Mouse (Mus musculus) forebrain, embryonic 11.5 days (tissue): ENCODE results near the gene Sept10. TPM values are rescaled to one million over a fixed set of nuclear protein-coding genes. Genes with fewer than 3 reads are reported as not detected.

Experiments
- ATAC-seq: fragments of 200-750 bp; cut with Nextera tagmentation; replicated peaks from 2 replicates; pipeline ENCODE4 v1.8.0; 2017; ENCODE audit warnings: moderate TSS enrichment; ENCODE audit not compliant: low FRiP score
- DNase-seq: peaks from one replicate; pipeline ENCODE4 v3.0.0-alpha.2; 2017; ENCODE audit warnings: low spot score
- H3K27ac ChIP-seq: fragments of 300-500 bp; sonication (generic); 2 replicates; pipeline ENCODE4 v1.5.1; 2014; ENCODE audit warnings: low read depth, low read length
- H3K27me3 ChIP-seq: fragments of 300-500 bp; sonication (generic); 2 replicates; pipeline ENCODE4 v1.6.1; 2014; ENCODE audit warnings: mild to moderate bottlenecking, low read length, mixed read lengths; ENCODE audit not compliant: control insufficient read depth, insufficient read depth
- H3K36me3 ChIP-seq: fragments of 300-500 bp; sonication (generic); 2 replicates; pipeline ENCODE4 v1.6.1; 2014; ENCODE audit warnings: mild to moderate bottlenecking, low read length, moderate library complexity, mixed read lengths; ENCODE audit not compliant: control insufficient read depth, insufficient read depth
- H3K4me1 ChIP-seq: fragments of 300-500 bp; sonication (generic); replicated peaks from 2 replicates; pipeline ENCODE4 v1.6.1; 2014; ENCODE audit warnings: low read length, mixed read lengths; ENCODE audit not compliant: control insufficient read depth, insufficient read depth
- H3K4me2 ChIP-seq: fragments of 300-500 bp; sonication (generic); 2 replicates; pipeline ENCODE4 v1.6.1; 2014; ENCODE audit warnings: low read depth, mild to moderate bottlenecking, low read length, moderate library complexity, mixed read lengths; ENCODE audit not compliant: severe bottlenecking
- H3K4me3 ChIP-seq: fragments of 300-500 bp; sonication (generic); 2 replicates; pipeline ENCODE4 v1.5.1; 2014; ENCODE audit warnings: low read depth, low read length
- H3K9ac ChIP-seq: fragments of 300-500 bp; sonication (generic); 2 replicates; pipeline ENCODE4 v1.6.1; 2014; ENCODE audit warnings: low read length
- H3K9me3 ChIP-seq: fragments of 300-500 bp; sonication (generic); 2 replicates; pipeline ENCODE4 v1.6.1; 2016; ENCODE audit warnings: low read length, mixed read lengths; ENCODE audit not compliant: control insufficient read depth
- WGBS: fragments of 180-500 bp; shearing (Covaris S2); extraction: QIAGEN DNeasy Blood & Tissue Kit; methylation state at CpG from one replicate; pipeline ENCODE4 v1.1.7; 2014; 5-methylcytosine and 5-hydroxymethylcytosine counted together
- polyA plus RNA-seq: library from polyadenylated mRNA; unstranded; fragments of >200 nt; fragmentation: Nextera tagmentation; extraction: Ambion mirVana; gene quantifications from 2 replicates; pipeline ENCODE4 v1.2.1, GENCODE M21; 2014

Sept10 gene
- polyA plus RNA-seq: 31.8 and 37.3 TPM in 2 replicates

DNA sequence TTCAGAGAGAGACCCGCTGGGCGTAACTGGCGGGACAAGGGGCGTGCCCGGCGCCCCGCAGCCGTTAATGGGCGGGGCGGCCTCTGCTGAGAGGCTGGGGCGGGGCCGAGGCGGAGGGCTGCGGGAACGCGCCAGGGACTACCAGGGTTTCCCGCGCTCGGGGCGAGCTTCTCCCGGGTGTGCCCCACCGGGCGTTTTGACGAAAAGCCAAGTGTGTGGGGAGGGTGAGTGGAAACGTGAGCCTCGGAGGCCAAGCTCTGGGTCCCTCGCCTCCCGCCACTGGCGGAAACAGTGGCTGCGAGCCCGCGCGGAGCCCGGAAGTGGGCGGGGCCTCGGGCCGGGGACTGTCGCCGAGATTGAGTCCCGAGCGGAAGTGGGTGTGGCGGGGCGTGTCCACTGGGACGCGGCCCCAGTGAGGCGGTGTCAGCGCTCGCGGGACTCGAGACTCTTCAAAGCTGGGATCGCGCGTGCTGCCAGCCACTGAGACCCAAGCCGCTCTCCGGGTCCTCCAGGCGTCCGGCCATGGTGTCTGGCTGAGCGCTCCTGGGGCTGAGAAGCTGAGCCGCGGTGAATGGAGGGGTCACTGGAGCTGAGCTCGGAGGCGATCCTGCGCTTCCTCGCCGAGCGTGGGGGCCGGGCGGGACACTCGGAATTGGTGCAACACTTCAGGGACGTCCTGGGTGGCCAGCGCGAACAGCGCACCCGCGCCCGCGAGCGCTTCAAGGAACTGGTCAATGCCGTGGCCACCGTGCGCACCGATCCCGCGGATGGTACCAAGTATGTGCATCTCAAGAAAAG, at the start of gene Sept10, which contains the start of gene Sowahc:
Sept10 (minus strand) TSS at position 375 of the 798 bp plus-strand sequence.
Sowahc (plus strand) TSS at position 481 of the 798 bp plus-strand sequence.
- H3K4me2 ChIP-seq: peak within 1 kb of the TSS; percentile 99
- DNase-seq (peak; percentile 99), ATAC-seq (peak; percentile 97)
- peaks cover 5% of the 10 kb centered on the region for H3K4me1 ChIP-seq
- no peaks in the 10 kb centered on the region for H3K36me3 ChIP-seq
- H3K27ac ChIP-seq: peak within 1 kb of the TSS; percentile 96
- no peaks in the 10 kb centered on the region for H3K27me3 ChIP-seq
- H3K4me3 ChIP-seq: peak within 1 kb of the TSS; percentile 80
- peak within 1 kb of the TSS; percentile 90 for H3K9ac ChIP-seq
- whole genome bisulfite sequencing: under 1% methylated on average over 84 of the region's 84 CpGs
- no peaks in the 10 kb centered on the region for H3K9me3 ChIP-seq

DNA sequence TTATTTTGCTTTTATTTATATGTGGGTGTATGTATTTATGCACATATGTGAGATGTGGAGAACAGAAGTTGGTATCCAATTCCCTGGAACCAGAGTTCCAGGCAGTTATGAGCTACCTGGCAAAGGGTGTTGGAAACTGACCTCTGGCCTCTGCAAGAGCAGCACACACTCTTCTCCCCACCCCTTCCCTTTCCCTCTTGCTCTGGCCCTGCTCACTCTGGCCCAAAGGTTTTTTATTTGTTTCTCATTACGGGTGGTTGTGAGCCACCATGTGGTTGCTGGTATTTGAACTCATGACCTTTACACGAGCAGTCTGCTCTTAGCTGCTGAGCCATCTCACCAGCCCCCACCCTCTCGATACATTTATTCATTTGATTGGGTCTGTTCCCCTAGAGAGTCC, 47.1 kb upstream of the Sept10 start:
- H3K36me3 ChIP-seq: no peaks in the 10 kb centered on the region
- no peaks in the 10 kb centered on the region for H3K27me3 ChIP-seq
- WGBS: 58% methylated on average over 3 of the region's 3 CpGs
- ATAC-seq (no peak), DNase-seq (no peak)
- no peaks in the 10 kb centered on the region for H3K4me1 ChIP-seq
- no peak overlapping the region for H3K4me3 ChIP-seq
- H3K9ac ChIP-seq: no peak overlapping the region
- H3K27ac ChIP-seq: no peak overlapping the region
- H3K4me2 ChIP-seq: no peak overlapping the region
- H3K9me3 ChIP-seq: no peaks in the 10 kb centered on the region

DNA sequence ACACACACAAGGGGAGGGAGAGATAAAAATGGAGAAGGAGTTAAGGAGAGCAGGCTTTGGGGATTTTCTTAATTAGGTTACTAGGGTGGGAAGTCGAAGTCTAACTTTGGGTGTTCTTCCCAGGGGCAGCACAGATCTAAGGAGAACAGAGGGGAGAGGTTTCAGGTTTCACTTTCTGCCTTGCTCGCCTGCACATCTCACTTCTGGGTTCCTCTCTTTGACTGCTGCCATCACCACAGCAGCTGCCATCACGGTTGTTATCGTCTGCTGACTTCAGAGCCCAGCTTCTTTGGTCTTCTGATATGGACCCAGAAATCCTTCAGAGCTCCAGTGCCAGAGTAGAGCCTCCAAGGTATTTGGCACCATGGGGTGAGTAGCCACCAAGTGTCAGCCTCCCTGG, 46.5 kb upstream of the Sept10 start:
- no peaks in the 10 kb centered on the region for H3K27me3 ChIP-seq
- H3K36me3 ChIP-seq: no peaks in the 10 kb centered on the region
- WGBS: 61% methylated on average over 4 of the region's 4 CpGs
- H3K27ac ChIP-seq: no peak overlapping the region
- DNase-seq (no peak), ATAC-seq (no peak)
- H3K4me2 ChIP-seq: no peak overlapping the region
- no peak overlapping the region for H3K9ac ChIP-seq
- H3K4me1 ChIP-seq: no peaks in the 10 kb centered on the region
- H3K9me3 ChIP-seq: no peaks in the 10 kb centered on the region
- H3K4me3 ChIP-seq: no peak overlapping the region

DNA sequence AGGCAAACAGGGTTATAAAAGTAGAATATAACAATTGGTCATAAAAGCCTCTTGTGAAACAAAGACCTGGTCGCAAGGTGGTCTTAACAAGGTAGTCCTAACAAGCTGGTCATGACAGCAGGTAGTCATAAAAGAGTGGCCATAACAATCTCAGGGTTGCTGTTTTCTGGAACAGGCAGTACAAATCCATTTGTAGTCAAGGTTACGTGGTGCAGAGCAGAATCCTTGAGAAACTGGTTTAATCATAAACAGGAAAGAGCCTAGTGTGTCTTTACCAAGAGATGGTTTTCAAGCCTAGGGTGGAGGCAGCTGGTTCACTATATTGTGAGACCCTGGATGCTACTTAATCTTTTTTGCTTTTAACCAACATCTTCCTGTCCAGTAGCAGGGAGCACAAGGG, 45.6 kb upstream of the Sept10 start:
- WGBS: 89% methylated on average over 2 of the region's 2 CpGs

DNA sequence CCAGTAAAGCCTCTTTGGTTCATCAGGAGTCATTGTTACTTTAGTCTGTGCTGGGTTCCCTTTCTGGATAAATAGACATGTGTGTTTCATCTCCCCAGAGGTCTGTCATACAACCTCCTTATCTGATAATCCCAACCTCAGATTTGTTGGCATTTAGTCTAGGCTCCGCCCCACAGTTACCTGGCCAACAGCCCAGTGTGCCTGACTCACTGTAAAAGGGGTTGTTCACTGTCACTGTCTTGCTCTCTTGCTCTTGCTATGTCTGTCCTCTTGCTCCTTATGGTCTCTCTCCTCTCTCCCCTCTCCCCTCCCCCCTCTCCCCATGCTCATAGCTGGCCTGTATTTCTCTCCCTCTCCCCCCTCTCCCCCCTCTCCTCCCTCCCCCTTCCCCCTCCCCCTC, 44.5 kb upstream of the Sept10 start:
- WGBS: 94% methylated on average over 1 of the region's 1 CpGs
- no peak overlapping the region for H3K4me2 ChIP-seq
- no peaks in the 10 kb centered on the region for H3K27me3 ChIP-seq
- no peaks in the 10 kb centered on the region for H3K4me1 ChIP-seq
- no peak overlapping the region for H3K27ac ChIP-seq
- no peaks in the 10 kb centered on the region for H3K9me3 ChIP-seq
- H3K36me3 ChIP-seq: no peaks in the 10 kb centered on the region
- no peak for ATAC-seq
- no peak overlapping the region for H3K9ac ChIP-seq
- DNase-seq: no peak
- no peak overlapping the region for H3K4me3 ChIP-seq

More for the DNA sequence above, 45.6 kb upstream of the Sept10 start:
- no peaks in the 10 kb centered on the region for H3K36me3 ChIP-seq
- no peak overlapping the region for H3K4me3 ChIP-seq
- no peak overlapping the region for H3K4me2 ChIP-seq
- ATAC-seq: no peak
- H3K4me1 ChIP-seq: no peaks in the 10 kb centered on the region
- no peak for DNase-seq
- H3K9me3 ChIP-seq: no peaks in the 10 kb centered on the region
- no peaks in the 10 kb centered on the region for H3K27me3 ChIP-seq
- H3K27ac ChIP-seq: no peak overlapping the region
- H3K9ac ChIP-seq: no peak overlapping the region

DNA sequence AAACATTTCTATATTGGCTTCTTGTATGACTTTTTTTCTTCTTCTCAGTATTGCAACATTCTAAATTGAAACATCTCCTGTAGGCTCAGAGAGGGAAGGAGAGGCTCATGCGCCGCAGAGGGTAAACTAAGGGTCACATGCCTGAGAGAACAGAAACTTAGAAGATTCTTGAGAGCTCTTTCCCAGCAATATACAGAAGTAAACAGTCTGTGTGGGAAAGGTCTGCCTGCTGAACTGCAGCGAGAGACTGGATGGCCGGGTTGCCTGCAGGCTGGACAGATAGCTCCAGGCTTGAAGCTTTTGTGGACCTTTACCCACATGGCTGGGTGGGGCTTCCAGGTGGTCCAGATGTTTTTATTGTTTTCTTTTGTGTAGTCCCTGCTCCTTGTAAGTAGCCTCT, 44.0 kb upstream of the Sept10 start:
- DNase-seq: no peak

DNA sequence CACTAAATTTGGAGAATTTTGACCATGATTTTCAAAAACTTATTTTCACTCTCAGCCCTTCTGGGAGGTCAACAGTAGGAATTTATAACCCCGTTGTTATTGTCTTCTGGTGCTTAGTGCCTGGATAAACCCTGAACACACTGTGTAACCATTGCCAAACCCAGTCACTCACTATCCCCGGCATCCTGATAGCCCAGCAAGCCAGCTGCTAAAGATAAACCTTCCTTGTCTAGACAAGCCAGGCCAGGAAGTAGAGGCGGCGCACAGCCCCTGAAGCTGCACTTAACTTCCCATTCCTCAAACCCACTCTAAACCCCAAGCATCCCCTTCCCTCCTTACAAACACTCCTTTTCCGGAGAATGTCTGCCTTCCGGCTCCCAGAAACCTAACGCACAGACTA, 43.4 kb upstream of the Sept10 start:
- DNase-seq (no peak), ATAC-seq (no peak)
- Histone ChIP-seq H3K4me3 (no peak overlapping the region), H3K27ac (no peak overlapping the region), H3K9ac (no peak overlapping the region), H3K27me3 (no peaks in the 10 kb centered on the region), H3K9me3 (no peaks in the 10 kb centered on the region), H3K4me1 (no peaks in the 10 kb centered on the region), H3K36me3 (no peaks in the 10 kb centered on the region), H3K4me2 (no peak overlapping the region)
- WGBS: 83% methylated on average over 7 of the region's 7 CpGs

More for the DNA sequence above, 44.0 kb upstream of the Sept10 start:
- Histone ChIP-seq H3K27ac (no peak overlapping the region), H3K27me3 (no peaks in the 10 kb centered on the region), H3K4me1 (no peaks in the 10 kb centered on the region), H3K9me3 (no peaks in the 10 kb centered on the region), H3K36me3 (no peaks in the 10 kb centered on the region), H3K9ac (no peak overlapping the region), H3K4me2 (no peak overlapping the region), H3K4me3 (no peak overlapping the region)
- no peak for ATAC-seq
- WGBS: 71% methylated on average over 4 of the region's 4 CpGs

DNA sequence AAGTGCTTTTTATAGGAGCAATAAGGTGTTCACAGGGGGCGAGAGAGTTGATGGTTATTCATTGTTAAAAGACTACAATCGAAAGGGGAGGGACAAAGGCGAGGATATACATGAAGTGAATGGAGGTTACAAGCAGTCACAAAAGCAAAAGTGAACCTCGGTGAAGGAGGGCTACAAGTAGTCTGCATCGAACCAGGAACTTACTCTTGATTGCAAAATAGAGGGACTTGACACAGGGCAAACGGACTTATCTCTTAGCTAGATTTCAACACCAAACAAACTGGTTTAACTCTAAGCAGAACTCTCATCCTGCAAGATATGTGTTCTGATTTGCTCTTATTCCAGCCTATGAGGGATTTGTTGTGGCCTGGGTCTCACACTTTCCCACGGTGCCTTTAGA, 41.3 kb upstream of the Sept10 start:
- Histone ChIP-seq H3K4me3 (no peak overlapping the region), H3K4me2 (no peak overlapping the region), H3K36me3 (no peaks in the 10 kb centered on the region), H3K27me3 (no peaks in the 10 kb centered on the region), H3K9ac (no peak overlapping the region), H3K4me1 (no peaks in the 10 kb centered on the region), H3K27ac (no peak overlapping the region), H3K9me3 (no peaks in the 10 kb centered on the region)
- WGBS: 75% methylated on average over 7 of the region's 7 CpGs
- no peak for ATAC-seq
- no peak for DNase-seq

DNA sequence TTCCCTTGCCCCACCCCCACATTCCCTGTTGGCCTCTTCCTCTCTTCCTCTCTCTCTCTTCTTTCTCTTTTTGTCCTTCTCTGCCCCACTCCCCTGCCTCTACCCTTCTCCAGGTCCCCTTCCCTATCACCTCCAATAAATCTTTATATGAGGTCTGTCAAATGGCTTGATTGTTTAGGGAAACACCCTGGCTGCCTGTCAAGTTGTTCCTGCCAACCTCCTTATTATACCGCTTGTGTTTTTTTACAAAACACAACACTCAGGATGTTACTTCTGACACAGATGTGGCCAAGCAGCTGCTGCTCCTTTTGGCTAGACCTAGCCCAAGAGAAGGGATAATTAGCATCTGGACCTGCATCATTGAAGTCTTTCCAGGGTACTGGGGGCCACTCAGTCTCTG, 40.4 kb upstream of the Sept10 start:
- no peak for DNase-seq
- Histone ChIP-seq H3K4me2 (no peak overlapping the region), H3K9me3 (no peaks in the 10 kb centered on the region), H3K4me1 (no peaks in the 10 kb centered on the region), H3K27me3 (no peaks in the 10 kb centered on the region), H3K27ac (no peak overlapping the region), H3K36me3 (no peaks in the 10 kb centered on the region), H3K9ac (no peak overlapping the region), H3K4me3 (no peak overlapping the region)
- WGBS: 89% methylated on average over 1 of the region's 1 CpGs
- ATAC-seq: no peak
